Mouse (Mus musculus) lung, adult 2 months (tissue): ENCODE data around the gene 4430402I18Rik.

Experiments
- CTCF ChIP-seq: fragments of 200-500 bp; IDR thresholded peaks from 2 replicates; pipeline ENCODE4 v1.5.1; 2011; ENCODE audit warnings: mild to moderate bottlenecking, low read length, control low read depth; ENCODE audit not compliant: insufficient read depth
- POLR2A ChIP-seq: fragments of 200-500 bp; IDR thresholded peaks from 2 replicates; pipeline ENCODE4 v1.6.1; 2011; ENCODE audit warnings: low read depth, mild to moderate bottlenecking, control low read depth, low read length, borderline replicate concordance; ENCODE audit errors: extremely low read depth

DNA sequence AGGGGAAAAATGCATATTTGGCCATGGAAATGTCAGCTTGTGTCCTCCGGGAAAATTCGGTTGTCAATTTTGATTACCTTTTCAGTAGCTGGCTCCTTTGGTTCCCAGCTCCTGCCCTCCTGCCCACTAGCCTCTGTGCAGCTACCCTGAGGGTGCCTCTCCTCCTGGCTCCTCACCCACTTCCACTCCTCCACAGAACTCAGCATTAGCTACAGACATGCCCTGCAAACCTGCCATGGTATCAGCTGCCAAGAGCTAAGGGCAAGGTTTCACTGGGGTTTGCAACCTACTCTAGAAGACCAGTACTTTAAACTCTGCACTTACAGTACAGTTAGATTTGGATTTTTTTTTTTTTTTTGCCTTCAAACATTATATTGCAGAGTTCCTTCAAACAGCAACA lies 88.1 kb downstream of the 4430402I18Rik start:
- TF ChIP-seq CTCF, result no peak
- TF ChIP-seq POLR2A, result no peak
